Mouse (Mus musculus): ENCODE results near the gene 2300002M23Rik. TPM values are rescaled to one million over a fixed set of nuclear protein-coding genes. Genes with fewer than 3 reads are reported as not detected.

2300002M23Rik gene
- polyA plus RNA-seq, 1 experiment from 2014 or later, result not detected

GRCm38 (mm10) chr17:35550871-35551270 lies 16.4 kb upstream of the 2300002M23Rik start:
- Histone ChIP-seq H3K9ac (replicated peaks) (no peak overlapping the region), H3K4me2 (ENCODE audit: low read depth, low read length) (no peak overlapping the region), H3K9me3 (ENCODE audit: low read length) (no peaks in the 10 kb centered on the region), H3K36me3 (replicated peaks; ENCODE audit: insufficient read depth, low read length) (no peaks in the 10 kb centered on the region), H3K4me1 (ENCODE audit: insufficient read depth) (0 out of 2 replicates have a peak, but pooled peaks cover 2% of the 10 kb centered on the region), H3K4me3 (ENCODE audit: low read depth, low read length) (no peak overlapping the region), H3K27me3 (ENCODE audit: insufficient read depth, low read length) (no peaks in the 10 kb centered on the region), H3K27ac (ENCODE audit: low read depth) (no peak overlapping the region)
- DNase-seq (no peak), ATAC-seq (no peak)
- 49% methylated on average over 8 of the region's 8 CpGs for WGBS (ENCODE audit: insufficient replicate concordance)
- TF ChIP-seq CTCF (IDR thresholded peaks at IDR 0.05; ENCODE audit: low read depth) (no peak), EP300 (IDR thresholded peaks at IDR 0.05; ENCODE audit: low read depth) (no peak)

- no peak within 1 kb of the TSS for H3K9ac ChIP-seq (replicated peaks)
Observed at GRCm38 (mm10) chr17:35551881-35552414, 15.3 kb upstream of the 2300002M23Rik start, which contains the start of gene Cdsn. Gene Cdsn (plus strand): TSS chr17:35552128.

DNA sequence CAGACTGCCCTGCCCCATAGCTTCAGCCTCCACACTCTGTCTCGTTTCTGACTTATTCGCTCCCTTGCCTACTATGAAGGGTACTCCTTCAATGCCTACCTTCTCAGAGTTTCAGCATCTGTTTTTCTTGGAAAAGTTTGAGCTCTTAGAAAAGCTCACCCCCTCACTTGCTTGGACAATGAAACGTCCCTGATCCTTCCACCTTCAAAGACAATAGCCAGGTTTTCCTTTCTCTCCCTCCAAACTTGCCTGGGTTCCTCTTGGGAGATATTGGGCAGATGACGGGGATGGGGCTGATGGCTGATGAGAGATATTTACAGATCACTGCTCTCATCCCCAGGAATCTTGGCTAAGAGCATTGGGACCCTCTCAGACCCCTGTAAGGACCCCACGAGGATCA lies 12.9 kb upstream of the 2300002M23Rik start:
- no peak overlapping the region for H3K9ac ChIP-seq (replicated peaks)
- H3K4me2 ChIP-seq (ENCODE audit: low read depth, low read length), result no peak overlapping the region
- no peak overlapping the region for H3K27ac ChIP-seq (ENCODE audit: low read depth)
- H3K36me3 ChIP-seq (replicated peaks; ENCODE audit: insufficient read depth, low read length), result no peaks in the 10 kb centered on the region
- H3K4me3 ChIP-seq (ENCODE audit: low read depth, low read length), result no peak overlapping the region
- H3K9me3 ChIP-seq (ENCODE audit: low read length), result no peaks in the 10 kb centered on the region
- DNase-seq (no peak), ATAC-seq (no peak)
- H3K27me3 ChIP-seq (ENCODE audit: insufficient read depth, low read length), result no peaks in the 10 kb centered on the region
- TF ChIP-seq CTCF (IDR thresholded peaks at IDR 0.05; ENCODE audit: low read depth), result no peak
- no peak for TF ChIP-seq EP300 (IDR thresholded peaks at IDR 0.05; ENCODE audit: low read depth)
- 0 out of 2 replicates have a peak, but pooled peaks cover 2% of the 10 kb centered on the region for H3K4me1 ChIP-seq (ENCODE audit: insufficient read depth)
- whole genome bisulfite sequencing (ENCODE audit: insufficient replicate concordance), result 69% methylated on average over 5 of the region's 5 CpGs

More at GRCm38 (mm10) chr17:35551881-35552414, 15.3 kb upstream of the 2300002M23Rik start, which contains the start of gene Cdsn:
- Histone ChIP-seq H3K36me3 (replicated peaks; ENCODE audit: insufficient read depth, low read length) (no peaks in the 10 kb centered on the region), H3K4me1 (ENCODE audit: insufficient read depth) (0 out of 2 replicates have a peak, but pooled peaks cover 2% of the 10 kb centered on the region), H3K4me3 (ENCODE audit: low read depth, low read length) (no peak within 1 kb of the TSS), H3K4me2 (ENCODE audit: low read depth, low read length) (no peak within 1 kb of the TSS), H3K9me3 (ENCODE audit: low read length) (no peaks in the 10 kb centered on the region), H3K27me3 (ENCODE audit: insufficient read depth, low read length) (no peaks in the 10 kb centered on the region), H3K27ac (ENCODE audit: low read depth) (no peak within 1 kb of the TSS)
- no peak for DNase-seq
- ATAC-seq, result no peak
- TF ChIP-seq EP300 (IDR thresholded peaks at IDR 0.05; ENCODE audit: low read depth) (no peak), CTCF (IDR thresholded peaks at IDR 0.05; ENCODE audit: low read depth) (no peak)
- WGBS (ENCODE audit: insufficient replicate concordance), result 79% methylated on average over 10 of the region's 10 CpGs

- Histone ChIP-seq H3K9me3 (ENCODE audit: low read length) (no peaks in the 10 kb centered on the region), H3K36me3 (replicated peaks; ENCODE audit: insufficient read depth, low read length) (no peaks in the 10 kb centered on the region), H3K4me2 (ENCODE audit: low read depth, low read length) (no peak overlapping the region), H3K9ac (replicated peaks) (no peak overlapping the region), H3K27ac (ENCODE audit: low read depth) (no peak overlapping the region), H3K4me1 (ENCODE audit: insufficient read depth) (0 out of 2 replicates have a peak, but pooled peaks cover under 1% of the 10 kb centered on the region), H3K27me3 (ENCODE audit: insufficient read depth, low read length) (no peaks in the 10 kb centered on the region), H3K4me3 (ENCODE audit: low read depth, low read length) (no peak overlapping the region)
- TF ChIP-seq EP300 (IDR thresholded peaks at IDR 0.05; ENCODE audit: low read depth) (no peak), CTCF (IDR thresholded peaks at IDR 0.05; ENCODE audit: low read depth) (no peak)
- ATAC-seq, result no peak
- 81% methylated on average over 18 of the region's 18 CpGs for WGBS (ENCODE audit: insufficient replicate concordance)
- no peak for DNase-seq
Observed at GRCm38 (mm10) chr17:35554761-35555397, 12.4 kb upstream of the 2300002M23Rik start.

DNA sequence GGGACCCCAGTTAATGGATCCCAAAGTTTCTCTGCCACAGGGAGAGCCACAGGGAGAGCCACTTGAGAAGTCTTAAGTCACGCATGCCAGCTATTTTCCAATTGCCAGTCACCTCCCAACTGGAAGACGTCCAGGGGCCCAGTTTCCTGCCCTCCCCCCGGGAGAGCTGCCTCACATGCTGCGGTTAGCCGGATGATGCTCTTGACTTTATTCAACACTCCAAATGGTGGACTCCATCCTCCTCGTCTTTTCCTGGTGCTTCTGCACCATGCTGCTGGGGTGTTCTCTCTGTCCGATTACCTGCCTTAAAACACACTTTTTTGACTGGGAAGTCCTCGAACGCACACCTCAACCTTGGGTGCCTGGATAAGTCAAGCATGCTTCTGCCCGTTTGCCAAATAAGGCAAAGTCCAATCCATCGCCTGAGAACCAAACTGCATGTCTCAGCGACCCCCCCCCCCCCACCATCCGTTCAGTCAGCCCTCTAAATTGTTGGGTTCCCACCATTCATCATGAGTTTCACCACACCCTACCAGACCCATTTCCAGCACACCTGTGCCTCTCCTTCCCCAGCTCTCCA lies 11.0 kb upstream of the 2300002M23Rik start:
- Histone ChIP-seq H3K9me3 (ENCODE audit: low read length) (no peaks in the 10 kb centered on the region), H3K36me3 (replicated peaks; ENCODE audit: insufficient read depth, low read length) (no peaks in the 10 kb centered on the region), H3K4me2 (ENCODE audit: low read depth, low read length) (no peak overlapping the region), H3K4me3 (ENCODE audit: low read depth, low read length) (no peak overlapping the region), H3K4me1 (ENCODE audit: insufficient read depth) (no peaks in the 10 kb centered on the region), H3K27ac (ENCODE audit: low read depth) (no peak overlapping the region), H3K27me3 (ENCODE audit: insufficient read depth, low read length) (no peaks in the 10 kb centered on the region), H3K9ac (replicated peaks) (no peak overlapping the region)
- no peak for DNase-seq
- ATAC-seq, result no peak
- TF ChIP-seq CTCF (IDR thresholded peaks at IDR 0.05; ENCODE audit: low read depth) (no peak), EP300 (IDR thresholded peaks at IDR 0.05; ENCODE audit: low read depth) (no peak)
- 79% methylated on average over 13 of the region's 13 CpGs for WGBS (ENCODE audit: insufficient replicate concordance)

DNA sequence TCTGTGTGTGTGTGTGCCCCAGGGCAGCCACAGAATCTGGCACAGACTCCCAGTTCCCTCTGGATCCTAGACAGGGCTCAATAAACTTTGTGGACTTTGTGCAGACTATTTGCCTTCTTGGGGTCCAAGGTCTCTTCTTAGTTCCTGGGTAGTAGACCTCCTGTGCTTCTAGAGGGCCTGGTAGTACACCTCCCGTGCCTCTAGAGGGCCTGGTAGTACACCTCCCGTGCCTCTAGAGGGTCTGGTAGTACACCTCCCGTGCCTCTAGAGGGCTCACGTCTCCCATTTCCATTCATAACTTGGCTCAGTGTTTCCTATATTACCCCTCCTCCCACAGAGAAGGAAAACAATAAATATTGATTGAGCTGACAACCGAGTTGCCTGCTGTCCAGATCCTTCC lies 10.4 kb upstream of the 2300002M23Rik start:
- Histone ChIP-seq H3K9me3 (ENCODE audit: low read length) (no peaks in the 10 kb centered on the region), H3K4me3 (ENCODE audit: low read depth, low read length) (no peak overlapping the region), H3K4me2 (ENCODE audit: low read depth, low read length) (no peak overlapping the region), H3K36me3 (replicated peaks; ENCODE audit: insufficient read depth, low read length) (no peaks in the 10 kb centered on the region), H3K27ac (ENCODE audit: low read depth) (no peak overlapping the region), H3K9ac (replicated peaks) (no peak overlapping the region), H3K4me1 (ENCODE audit: insufficient read depth) (no peaks in the 10 kb centered on the region), H3K27me3 (ENCODE audit: insufficient read depth, low read length) (no peaks in the 10 kb centered on the region)
- peak; percentile 77 for ATAC-seq
- TF ChIP-seq EP300 (IDR thresholded peaks at IDR 0.05; ENCODE audit: low read depth) (no peak), CTCF (IDR thresholded peaks at IDR 0.05; ENCODE audit: low read depth) (peak; percentile 78)
- peak; percentile 53 for DNase-seq
- WGBS (ENCODE audit: insufficient replicate concordance), result 19% methylated on average over 5 of the region's 5 CpGs

Measured in liver, postnatal 0 days (tissue).